Mouse (Mus musculus) olfactory bulb, adult 2 months (tissue): ENCODE results near the gene Frmd6.

Source experiments
- CTCF ChIP-seq: fragments of 200-500 bp; IDR thresholded peaks from 2 replicates; pipeline ENCODE4 v1.5.1; 2012; ENCODE audit warnings: low read depth, mild to moderate bottlenecking, low read length, moderate library complexity; ENCODE audit not compliant: insufficient read depth
- POLR2A ChIP-seq: fragments of 200-500 bp; IDR thresholded peaks from 2 replicates; pipeline ENCODE4 v1.6.1; 2012; ENCODE audit warnings: mild to moderate bottlenecking, low read depth, low read length, moderate library complexity; ENCODE audit not compliant: insufficient read depth

- TF ChIP-seq CTCF (no peak), POLR2A (no peak)
Observed at GRCm38 (mm10) chr12:70801361-70801760, 24.0 kb upstream of the Frmd6 start.
